Mouse (Mus musculus): ENCODE measurements at regions not wholly inside any gene's neighbourhood (a gene's known extent, or its start where the extent isn't known, plus 50 kb on each side); places are given as distances from the start of the nearest gene placed in this dataset.

GRCm38 (mm10) chr17:7656503-7656902, 170.6 kb downstream of the Fndc1 start:
- Histone ChIP-seq H3K4me2 (no peak overlapping the region), H3K9ac (no peak overlapping the region), H3K36me3 (replicated peaks) (no peaks in the 10 kb centered on the region), H3K4me1 (no peaks in the 10 kb centered on the region), H3K9me3 (no peaks in the 10 kb centered on the region), H3K27ac (no peak overlapping the region), H3K4me3 (no peak overlapping the region), H3K27me3 (replicated peaks) (no peaks in the 10 kb centered on the region)
- 67% methylated on average over 1 of the region's 1 CpGs for WGBS
- ATAC-seq (replicated peaks) = no peak

- Histone ChIP-seq H3K9ac (no peak overlapping the region), H3K9me3 (no peaks in the 10 kb centered on the region), H3K4me3 (no peak overlapping the region), H3K27me3 (replicated peaks) (no peaks in the 10 kb centered on the region), H3K4me2 (no peak overlapping the region), H3K4me1 (no peaks in the 10 kb centered on the region), H3K36me3 (replicated peaks) (no peaks in the 10 kb centered on the region), H3K27ac (no peak overlapping the region)
- ATAC-seq (replicated peaks) = no peak
- 92% methylated on average over 6 of the region's 6 CpGs for WGBS
These were observed 171.1 kb downstream of the Fndc1 start for GRCm38 (mm10) chr17:7655966-7656365.

- no peaks in the 10 kb centered on the region for H3K9me3 ChIP-seq
- no peak for ATAC-seq (replicated peaks)
- WGBS = 67% methylated on average over 7 of the region's 7 CpGs
- H3K4me3 ChIP-seq = no peak overlapping the region
- no peaks in the 10 kb centered on the region for H3K36me3 ChIP-seq (replicated peaks)
- H3K27me3 ChIP-seq (replicated peaks) = no peaks in the 10 kb centered on the region
- H3K4me1 ChIP-seq = no peaks in the 10 kb centered on the region
- no peak overlapping the region for H3K9ac ChIP-seq
- no peak overlapping the region for H3K4me2 ChIP-seq
- H3K27ac ChIP-seq = no peak overlapping the region
These were observed 173.0 kb downstream of the Fndc1 start for GRCm38 (mm10) chr17:7654064-7654564.

GRCm38 (mm10) chr17:7652037-7652436, 175.1 kb downstream of the Fndc1 start:
- ATAC-seq (replicated peaks) = no peak
- Histone ChIP-seq H3K4me2 (no peak overlapping the region), H3K9ac (no peak overlapping the region), H3K4me3 (no peak overlapping the region), H3K27me3 (replicated peaks) (no peaks in the 10 kb centered on the region), H3K4me1 (no peaks in the 10 kb centered on the region), H3K9me3 (no peaks in the 10 kb centered on the region), H3K27ac (no peak overlapping the region), H3K36me3 (replicated peaks) (no peaks in the 10 kb centered on the region)
- WGBS = 78% methylated on average over 1 of the region's 1 CpGs

GRCm38 (mm10) chr17:7650417-7650816, 176.7 kb downstream of the Fndc1 start:
- 92% methylated on average over 4 of the region's 4 CpGs for WGBS
- H3K4me2 ChIP-seq = no peak overlapping the region
- H3K27me3 ChIP-seq (replicated peaks) = no peaks in the 10 kb centered on the region
- H3K4me1 ChIP-seq = no peaks in the 10 kb centered on the region
- H3K9me3 ChIP-seq = no peaks in the 10 kb centered on the region
- no peak overlapping the region for H3K9ac ChIP-seq
- H3K4me3 ChIP-seq = no peak overlapping the region
- no peak overlapping the region for H3K27ac ChIP-seq
- ATAC-seq (replicated peaks) = no peak
- no peaks in the 10 kb centered on the region for H3K36me3 ChIP-seq (replicated peaks)

GRCm38 (mm10) chr17:7644857-7645481, 182.1 kb downstream of the Fndc1 start:
- Histone ChIP-seq H3K36me3 (replicated peaks) (no peaks in the 10 kb centered on the region), H3K9ac (no peak overlapping the region), H3K27ac (0 out of 2 replicates have a peak overlapping the region, but pooled peaks have one; percentile 6), H3K9me3 (no peaks in the 10 kb centered on the region), H3K4me1 (peaks cover 7% of the 10 kb centered on the region), H3K4me2 (no peak overlapping the region), H3K27me3 (replicated peaks) (no peaks in the 10 kb centered on the region), H3K4me3 (no peak overlapping the region)
- WGBS = 46% methylated on average over 9 of the region's 9 CpGs
- ATAC-seq (replicated peaks) = no peak

- Histone ChIP-seq H3K27me3 (replicated peaks) (no peaks in the 10 kb centered on the region), H3K36me3 (replicated peaks) (no peaks in the 10 kb centered on the region), H3K4me3 (no peak overlapping the region), H3K4me2 (no peak overlapping the region), H3K9ac (no peak overlapping the region), H3K27ac (no peak overlapping the region), H3K9me3 (no peaks in the 10 kb centered on the region), H3K4me1 (peaks cover 7% of the 10 kb centered on the region)
- WGBS = 90% methylated on average over 4 of the region's 4 CpGs
- no peak for ATAC-seq (replicated peaks)
These were observed 183.5 kb downstream of the Fndc1 start for GRCm38 (mm10) chr17:7643640-7644039.

- no peak overlapping the region for H3K27ac ChIP-seq
- H3K4me3 ChIP-seq = no peak overlapping the region
- whole genome bisulfite sequencing = 30% methylated on average over 3 of the region's 3 CpGs
- H3K9me3 ChIP-seq = no peaks in the 10 kb centered on the region
- no peak overlapping the region for H3K9ac ChIP-seq
- H3K4me1 ChIP-seq = peaks cover 7% of the 10 kb centered on the region
- no peaks in the 10 kb centered on the region for H3K27me3 ChIP-seq (replicated peaks)
- 0 out of 2 replicates have a peak, but pooled peaks have one; percentile 20 for ATAC-seq (replicated peaks)
- H3K4me2 ChIP-seq = no peak overlapping the region
- no peaks in the 10 kb centered on the region for H3K36me3 ChIP-seq (replicated peaks)
These were observed 184.6 kb downstream of the Fndc1 start for GRCm38 (mm10) chr17:7642442-7642887.

GRCm38 (mm10) chr17:7634291-7634664, 192.8 kb downstream of the Fndc1 start:
- no peaks in the 10 kb centered on the region; the same call in 1 of the 2 replicates for H3K9me3 ChIP-seq
- H3K4me1 ChIP-seq = no peaks in the 10 kb centered on the region
- 67% methylated on average over 5 of the region's 5 CpGs for WGBS
- H3K4me2 ChIP-seq = no peak overlapping the region
- H3K36me3 ChIP-seq (replicated peaks) = no peaks in the 10 kb centered on the region
- no peaks in the 10 kb centered on the region for H3K27me3 ChIP-seq (replicated peaks)
- no peak overlapping the region for H3K4me3 ChIP-seq
- H3K27ac ChIP-seq = no peak overlapping the region
- ATAC-seq (replicated peaks) = no peak
- no peak overlapping the region for H3K9ac ChIP-seq

GRCm38 (mm10) chr17:7633382-7634290, 193.5 kb downstream of the Fndc1 start:
- WGBS = 56% methylated on average over 9 of the region's 9 CpGs

GRCm38 (mm10) chr17:7625746-7626145, 201.4 kb downstream of the Fndc1 start:
- H3K4me1 ChIP-seq = no peaks in the 10 kb centered on the region
- H3K4me2 ChIP-seq = no peak overlapping the region
- no peak overlapping the region for H3K9ac ChIP-seq
- H3K9me3 ChIP-seq = no peaks in the 10 kb centered on the region; the same call in 1 of the 2 replicates
- H3K36me3 ChIP-seq (replicated peaks) = no peaks in the 10 kb centered on the region
- H3K27me3 ChIP-seq (replicated peaks) = no peaks in the 10 kb centered on the region
- 79% methylated on average over 3 of the region's 3 CpGs for WGBS
- no peak for ATAC-seq (replicated peaks)
- H3K4me3 ChIP-seq = no peak overlapping the region
- H3K27ac ChIP-seq = no peak overlapping the region

More at GRCm38 (mm10) chr17:7633382-7634290, 193.5 kb downstream of the Fndc1 start:
- Histone ChIP-seq H3K27me3 (replicated peaks) (no peaks in the 10 kb centered on the region), H3K4me1 (no peaks in the 10 kb centered on the region), H3K9me3 (no peaks in the 10 kb centered on the region; the same call in 1 of the 2 replicates), H3K4me3 (no peak overlapping the region), H3K9ac (no peak overlapping the region), H3K4me2 (no peak overlapping the region), H3K36me3 (replicated peaks) (no peaks in the 10 kb centered on the region), H3K27ac (no peak overlapping the region)
- ATAC-seq (replicated peaks) = no peak

- 86% methylated on average over 3 of the region's 3 CpGs for WGBS
- Histone ChIP-seq H3K4me1 (no peaks in the 10 kb centered on the region), H3K4me2 (no peak overlapping the region), H3K9me3 (no peaks in the 10 kb centered on the region), H3K4me3 (no peak overlapping the region), H3K27me3 (replicated peaks) (no peaks in the 10 kb centered on the region), H3K9ac (no peak overlapping the region), H3K27ac (no peak overlapping the region), H3K36me3 (replicated peaks) (no peaks in the 10 kb centered on the region)
- ATAC-seq (replicated peaks) = no peak
These were observed 203.7 kb downstream of the Fndc1 start for GRCm38 (mm10) chr17:7623392-7623791.
